Mouse (Mus musculus) forebrain, embryonic 14.5 days (tissue): ENCODE measurements at regions not wholly inside any gene's neighbourhood (a gene's known extent, or its start where the extent isn't known, plus 50 kb on each side); places are given as distances from the start of the nearest gene placed in this dataset.

Source experiments
- ATAC-seq: fragments of 200-750 bp; cut with Nextera tagmentation; 2 replicates; pipeline ENCODE4 v1.8.0; 2017; ENCODE audit warnings: mild to moderate bottlenecking, moderate library complexity
- DNase-seq: peaks from one replicate; pipeline ENCODE4 v3.0.0-alpha.2; 2015; ENCODE audit warnings: low spot score
- H3K27ac ChIP-seq: fragments of 300-500 bp; sonication (generic); 2 replicates; pipeline ENCODE4 v1.5.1; 2014; ENCODE audit warnings: low read depth, mild to moderate bottlenecking, control low read depth, low read length, moderate library complexity
- H3K27me3 ChIP-seq: fragments of 300-500 bp; sonication (generic); replicated peaks from 2 replicates; pipeline ENCODE4 v1.6.1; 2014; ENCODE audit warnings: low read length, control low read depth, mixed read lengths; ENCODE audit not compliant: control insufficient read depth, insufficient read depth
- H3K36me3 ChIP-seq: fragments of 300-500 bp; sonication (generic); 2 replicates; pipeline ENCODE4 v1.6.1; 2014; ENCODE audit warnings: low read length, control low read depth; ENCODE audit not compliant: control insufficient read depth, insufficient read depth
- H3K4me1 ChIP-seq: fragments of 300-500 bp; sonication (generic); 2 replicates; pipeline ENCODE4 v1.6.1; 2014; ENCODE audit warnings: antibody characterized with exemption, low read length, control low read depth; ENCODE audit not compliant: control insufficient read depth, insufficient read depth
- H3K4me2 ChIP-seq: fragments of 300-500 bp; sonication (generic); 2 replicates; pipeline ENCODE4 v1.6.1; 2014; ENCODE audit warnings: mild to moderate bottlenecking, control low read depth, low read length
- H3K4me3 ChIP-seq: fragments of 300-500 bp; sonication (generic); 2 replicates; pipeline ENCODE4 v1.5.1; 2014; ENCODE audit warnings: low read depth, low read length, control low read depth
- H3K9ac ChIP-seq: fragments of 300-500 bp; sonication (generic); 2 replicates; pipeline ENCODE4 v1.6.1; 2014; ENCODE audit warnings: mild to moderate bottlenecking, low read length, control low read depth, moderate library complexity
- H3K9me3 ChIP-seq: fragments of 300-500 bp; sonication (generic); replicated peaks from 2 replicates; pipeline ENCODE4 v1.6.1; 2016; ENCODE audit warnings: low read length, control low read depth, mixed read lengths; ENCODE audit not compliant: control insufficient read depth
- WGBS: fragments of 180-500 bp; shearing (Covaris S2); extraction: QIAGEN DNeasy Blood & Tissue Kit; methylation state at CpG from one replicate; pipeline ENCODE4 v1.1.7; 2014; 5-methylcytosine and 5-hydroxymethylcytosine counted together

- H3K4me1 ChIP-seq: no peaks in the 10 kb centered on the region
- no peaks in the 10 kb centered on the region for H3K27me3 ChIP-seq
- H3K27ac ChIP-seq: no peak overlapping the region
- H3K9ac ChIP-seq: no peak overlapping the region
- H3K4me2 ChIP-seq: no peak overlapping the region
- no peak overlapping the region for H3K4me3 ChIP-seq
- no peak for ATAC-seq
- 86% methylated on average over 5 of the region's 5 CpGs for WGBS
- no peaks in the 10 kb centered on the region for H3K9me3 ChIP-seq
- DNase-seq: no peak
- H3K36me3 ChIP-seq: no peaks in the 10 kb centered on the region
Measured at GRCm38 (mm10) chr12:25232358-25233026, 135.6 kb upstream of the Id2 start.

- 84% methylated on average over 2 of the region's 2 CpGs for WGBS
- DNase-seq (no peak), ATAC-seq (no peak)
- H3K4me2 ChIP-seq: no peak overlapping the region
- no peak overlapping the region for H3K27ac ChIP-seq
- no peaks in the 10 kb centered on the region for H3K36me3 ChIP-seq
- no peaks in the 10 kb centered on the region for H3K4me1 ChIP-seq
- H3K27me3 ChIP-seq: no peaks in the 10 kb centered on the region
- H3K4me3 ChIP-seq: no peak overlapping the region
- no peaks in the 10 kb centered on the region for H3K9me3 ChIP-seq
- no peak overlapping the region for H3K9ac ChIP-seq
Measured at GRCm38 (mm10) chr12:25228708-25229107, 131.8 kb upstream of the Id2 start.

- Histone ChIP-seq H3K4me1 (no peaks in the 10 kb centered on the region), H3K36me3 (no peaks in the 10 kb centered on the region), H3K27me3 (no peaks in the 10 kb centered on the region), H3K9ac (no peak overlapping the region), H3K4me3 (no peak overlapping the region), H3K9me3 (no peaks in the 10 kb centered on the region), H3K4me2 (no peak overlapping the region), H3K27ac (no peak overlapping the region)
- 95% methylated on average over 4 of the region's 4 CpGs for whole genome bisulfite sequencing
- DNase-seq (no peak), ATAC-seq (no peak)
Measured at GRCm38 (mm10) chr12:25227736-25228135, 130.8 kb upstream of the Id2 start.

GRCm38 (mm10) chr12:25224644-25225043 lies 127.7 kb upstream of the Id2 start:
- no peaks in the 10 kb centered on the region for H3K36me3 ChIP-seq
- no peaks in the 10 kb centered on the region for H3K9me3 ChIP-seq
- 90% methylated on average over 4 of the region's 4 CpGs for WGBS
- no peak overlapping the region for H3K4me2 ChIP-seq
- no peak overlapping the region for H3K9ac ChIP-seq
- ATAC-seq (no peak), DNase-seq (no peak)
- H3K27me3 ChIP-seq: no peaks in the 10 kb centered on the region
- H3K4me3 ChIP-seq: no peak overlapping the region
- no peaks in the 10 kb centered on the region for H3K4me1 ChIP-seq
- H3K27ac ChIP-seq: no peak overlapping the region

- H3K4me2 ChIP-seq: no peak overlapping the region
- WGBS: 86% methylated on average over 2 of the region's 2 CpGs
- ATAC-seq (no peak), DNase-seq (no peak)
- no peaks in the 10 kb centered on the region for H3K9me3 ChIP-seq
- no peak overlapping the region for H3K27ac ChIP-seq
- no peak overlapping the region for H3K4me3 ChIP-seq
- H3K36me3 ChIP-seq: no peaks in the 10 kb centered on the region
- H3K4me1 ChIP-seq: no peaks in the 10 kb centered on the region
- no peak overlapping the region for H3K9ac ChIP-seq
- H3K27me3 ChIP-seq: no peaks in the 10 kb centered on the region
Measured at GRCm38 (mm10) chr12:25224201-25224600, 127.3 kb upstream of the Id2 start.

- DNase-seq: no peak
Measured at GRCm38 (mm10) chr12:25223539-25223938, 126.6 kb upstream of the Id2 start.

GRCm38 (mm10) chr12:25220780-25221106 lies 123.8 kb upstream of the Id2 start:
- ATAC-seq (no peak; the same call in 1 of the 2 replicates), DNase-seq (peak; percentile 46)
- WGBS: 13% methylated on average over 4 of the region's 4 CpGs
- Histone ChIP-seq H3K4me3 (no peak overlapping the region), H3K9ac (no peak overlapping the region), H3K4me2 (no peak overlapping the region), H3K4me1 (no peaks in the 10 kb centered on the region), H3K36me3 (no peaks in the 10 kb centered on the region), H3K27ac (no peak overlapping the region), H3K27me3 (no peaks in the 10 kb centered on the region), H3K9me3 (no peaks in the 10 kb centered on the region)

More at GRCm38 (mm10) chr12:25223539-25223938, 126.6 kb upstream of the Id2 start:
- WGBS: 88% methylated on average over 4 of the region's 4 CpGs
- Histone ChIP-seq H3K9me3 (no peaks in the 10 kb centered on the region), H3K36me3 (no peaks in the 10 kb centered on the region), H3K4me3 (no peak overlapping the region), H3K9ac (no peak overlapping the region), H3K4me1 (no peaks in the 10 kb centered on the region), H3K4me2 (no peak overlapping the region), H3K27me3 (no peaks in the 10 kb centered on the region), H3K27ac (no peak overlapping the region)
- ATAC-seq: no peak

GRCm38 (mm10) chr12:25220096-25220779 lies 123.3 kb upstream of the Id2 start:
- WGBS: 65% methylated on average over 9 of the region's 9 CpGs
- ATAC-seq: no peak
- no peak overlapping the region for H3K4me3 ChIP-seq
- H3K9me3 ChIP-seq: no peaks in the 10 kb centered on the region
- no peaks in the 10 kb centered on the region for H3K27me3 ChIP-seq
- H3K4me1 ChIP-seq: no peaks in the 10 kb centered on the region
- no peak overlapping the region for H3K4me2 ChIP-seq
- no peak overlapping the region for H3K27ac ChIP-seq
- H3K9ac ChIP-seq: no peak overlapping the region
- DNase-seq: no peak
- H3K36me3 ChIP-seq: no peaks in the 10 kb centered on the region

- H3K4me3 ChIP-seq: no peak overlapping the region
- no peaks in the 10 kb centered on the region for H3K36me3 ChIP-seq
- H3K27ac ChIP-seq: no peak overlapping the region
- no peaks in the 10 kb centered on the region for H3K4me1 ChIP-seq
- H3K27me3 ChIP-seq: no peaks in the 10 kb centered on the region
- DNase-seq: no peak
- no peaks in the 10 kb centered on the region for H3K9me3 ChIP-seq
- ATAC-seq: no peak
- no peak overlapping the region for H3K4me2 ChIP-seq
- no peak overlapping the region for H3K9ac ChIP-seq
- 70% methylated on average over 10 of the region's 10 CpGs for WGBS
Measured at GRCm38 (mm10) chr12:25219546-25219945, 122.6 kb upstream of the Id2 start.
